Mouse (Mus musculus) CD8-positive naive resting alpha-beta T cell, adult 2 months (primary cell): ENCODE results near the gene Fam120a.
A peak's percentile ranks its signal among the peaks of the same experiment; 100 is the strongest.

ENCODE experiments used
- DNase-seq, 2 experiments: peaks; one replicate each; pipeline ENCODE4 v3.0.0; 2022; ENCODE audit warnings: low read depth in 2 of 2, low spot score in 2 of 2

Gene Fam120a

GRCm38 (mm10) chr13:48966851-48967821, 681 bp downstream of the Fam120a start:
- peak; percentile 35 to 46 for DNase-seq

DNA sequence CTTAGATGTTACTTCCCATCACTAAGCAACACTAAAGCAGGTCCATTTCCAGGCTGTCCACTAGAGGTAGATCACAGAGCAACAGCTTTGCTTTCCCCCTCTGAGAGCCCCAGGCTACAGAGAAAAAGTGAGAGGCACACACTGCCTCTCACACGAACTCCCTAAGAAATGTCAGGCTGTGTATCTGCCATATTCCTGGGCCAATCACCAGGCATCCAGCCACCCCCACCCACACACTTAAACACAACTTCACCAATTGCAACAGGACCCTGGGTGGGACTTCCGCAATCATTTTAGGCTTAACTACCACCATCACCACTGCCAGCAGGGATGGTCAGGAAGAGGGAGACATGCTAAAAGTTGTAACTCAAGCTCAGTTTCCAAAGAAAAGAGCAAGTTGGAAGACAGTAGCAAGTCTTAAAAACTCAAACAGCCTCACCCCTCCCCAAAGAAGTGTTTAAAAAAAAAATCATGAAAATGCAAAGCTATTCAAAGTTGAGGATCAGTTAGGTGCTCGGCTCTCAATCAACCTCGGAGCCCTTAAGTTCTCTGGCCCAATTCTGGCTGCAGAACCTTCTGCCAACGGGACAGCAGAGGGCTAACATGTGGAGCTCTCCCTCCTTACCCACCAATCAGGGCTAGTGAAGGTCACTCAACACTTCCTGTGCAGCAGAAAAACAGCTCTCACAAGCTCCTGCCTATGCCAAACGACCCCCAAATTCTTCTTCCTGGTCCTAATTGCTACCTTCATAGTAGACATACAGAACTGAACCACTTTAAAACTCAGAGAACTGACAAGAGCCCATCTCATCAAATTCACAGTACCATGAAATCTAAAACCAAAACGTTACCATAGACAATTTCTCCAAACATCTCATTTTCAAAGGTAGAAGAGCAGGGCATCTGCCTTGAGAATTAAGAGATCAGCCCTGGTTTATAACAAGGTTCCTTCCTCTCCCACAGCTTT, 2.0 kb downstream of the Fam120a start:
- peak; percentile 25 to 47 for DNase-seq

- DNase-seq: no peak
Measured at GRCm38 (mm10) chr13:48964850-48965249, 3.0 kb downstream of the Fam120a start.

GRCm38 (mm10) chr13:48963111-48963510, 4.7 kb downstream of the Fam120a start:
- no peak for DNase-seq

- DNase-seq: no peak
Measured at GRCm38 (mm10) chr13:48962519-48962918, 5.3 kb downstream of the Fam120a start.

- DNase-seq: no peak
Measured at GRCm38 (mm10) chr13:48958608-48959007, 9.2 kb downstream of the Fam120a start.

- DNase-seq: no peak
Measured at GRCm38 (mm10) chr13:48954825-48955224, 13.0 kb downstream of the Fam120a start.

- no peak for DNase-seq
Measured at GRCm38 (mm10) chr13:48950600-48951241, 17.1 kb downstream of the Fam120a start.

DNA sequence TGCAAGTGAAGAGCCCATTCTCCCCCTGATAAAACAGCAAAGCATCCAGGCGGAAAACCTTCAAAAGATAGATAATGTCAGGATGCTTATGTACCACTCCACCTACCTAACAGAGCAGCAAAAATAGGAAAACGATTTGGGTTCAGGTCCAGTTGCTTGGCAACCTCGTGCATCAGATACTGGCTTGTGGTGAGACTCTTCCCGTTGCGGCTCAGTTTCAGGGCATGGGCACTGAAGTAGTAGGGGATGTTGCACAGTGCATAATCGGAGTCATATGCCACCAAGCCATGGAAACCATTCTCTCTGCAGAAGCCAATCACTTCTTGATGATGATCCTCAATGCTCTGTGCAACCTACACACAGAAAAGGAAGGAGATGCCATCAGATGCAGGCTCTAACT, 18.9 kb downstream of the Fam120a start:
- DNase-seq: no peak

- DNase-seq: no peak
Measured at GRCm38 (mm10) chr13:48944571-48944970, 23.2 kb downstream of the Fam120a start.

DNA sequence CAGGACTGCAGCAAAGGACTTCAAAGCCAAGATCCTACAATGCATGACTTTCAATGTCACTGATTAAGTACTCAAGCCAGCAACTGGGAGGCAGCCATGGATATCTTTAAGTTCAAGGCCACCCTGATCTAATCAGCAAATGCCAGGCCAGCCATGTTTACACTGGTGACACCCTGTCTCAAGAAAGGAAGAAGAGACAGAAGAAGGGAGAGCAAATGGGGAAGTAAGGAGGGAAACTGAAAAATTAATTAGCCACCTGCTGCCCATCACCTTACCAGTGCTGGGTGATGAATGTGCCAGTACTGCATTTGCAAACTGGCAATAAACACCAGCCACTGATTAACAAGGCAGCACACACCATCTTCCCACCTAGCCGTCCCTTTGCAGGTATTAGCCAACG, 25.3 kb downstream of the Fam120a start:
- no peak for DNase-seq

DNA sequence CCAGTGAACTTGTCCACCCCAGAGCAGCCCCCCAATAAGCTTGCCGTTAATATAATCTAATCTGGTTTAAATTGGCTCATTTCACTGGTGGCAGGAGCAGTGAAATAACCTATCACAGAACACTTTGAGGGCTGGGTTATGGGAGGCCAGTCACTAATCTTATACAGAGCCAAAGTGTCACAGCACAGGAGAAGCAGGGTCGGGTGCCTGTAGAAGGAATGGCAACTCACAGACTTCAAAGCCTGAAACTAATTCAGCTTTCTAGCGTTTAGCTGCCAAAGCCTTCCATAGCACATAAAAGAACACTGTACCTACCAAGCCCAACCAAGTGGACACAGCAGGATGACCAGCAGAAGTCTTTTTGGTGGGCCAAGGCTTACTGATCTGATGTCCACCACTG, 26.0 kb downstream of the Fam120a start:
- DNase-seq: no peak

DNA sequence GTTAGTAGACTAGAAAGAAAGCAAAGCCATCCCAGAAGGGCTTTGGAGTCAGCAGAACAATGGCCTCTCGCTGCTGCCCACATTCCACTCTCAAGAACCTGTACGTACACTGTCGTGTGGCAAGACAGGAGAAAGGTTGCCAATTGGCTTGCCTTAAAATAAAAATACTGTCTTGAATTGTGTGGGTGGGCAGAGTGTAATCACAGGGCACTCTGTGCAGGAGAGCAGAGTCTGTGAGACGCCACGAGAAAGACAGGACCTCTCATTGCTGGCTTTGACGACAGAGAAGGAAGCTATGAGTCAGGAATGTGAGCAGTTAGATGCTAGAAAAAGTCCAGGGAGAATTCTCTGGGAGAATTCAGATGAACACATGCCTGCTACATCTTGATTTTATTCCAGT, 33.2 kb downstream of the Fam120a start:
- DNase-seq: no peak

DNA sequence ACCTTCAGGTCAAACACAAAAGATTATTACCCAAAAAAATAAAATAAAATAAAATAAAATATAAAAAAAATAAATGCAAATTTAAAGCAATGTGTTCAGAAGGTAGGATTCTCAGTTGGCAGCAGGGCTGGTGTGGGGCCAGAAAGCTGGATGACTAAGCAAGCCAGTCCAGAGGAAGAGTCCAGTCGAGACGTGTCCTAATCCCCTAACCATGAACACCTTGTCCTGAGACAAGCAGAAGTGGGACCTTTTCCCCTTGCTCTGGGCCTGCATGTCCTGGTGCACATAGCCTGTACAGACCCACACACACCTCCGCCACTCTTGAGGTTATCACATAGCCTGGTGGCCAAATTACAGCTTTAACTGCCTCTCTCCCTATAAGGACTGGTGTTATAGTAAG, 35.1 kb downstream of the Fam120a start:
- DNase-seq: no peak

DNA sequence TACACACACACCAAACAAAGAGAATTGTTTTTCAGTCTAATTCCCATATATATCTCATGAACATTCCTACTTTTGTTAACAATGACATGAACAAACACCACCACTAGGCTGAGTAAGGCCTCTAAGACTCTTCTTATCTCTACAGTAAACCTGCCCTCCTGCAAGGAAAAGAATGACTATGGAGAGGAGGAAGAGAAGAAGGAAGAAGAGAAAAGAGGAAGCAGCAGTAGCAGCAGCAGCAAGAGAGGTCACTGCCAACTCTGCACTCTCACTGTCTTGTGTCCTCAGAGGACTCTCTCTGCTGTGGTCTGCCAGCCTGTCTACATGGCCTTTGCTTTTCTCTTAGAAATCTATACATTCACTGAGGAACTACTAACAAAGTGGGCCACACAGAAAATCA, 36.1 kb downstream of the Fam120a start:
- DNase-seq: no peak

DNA sequence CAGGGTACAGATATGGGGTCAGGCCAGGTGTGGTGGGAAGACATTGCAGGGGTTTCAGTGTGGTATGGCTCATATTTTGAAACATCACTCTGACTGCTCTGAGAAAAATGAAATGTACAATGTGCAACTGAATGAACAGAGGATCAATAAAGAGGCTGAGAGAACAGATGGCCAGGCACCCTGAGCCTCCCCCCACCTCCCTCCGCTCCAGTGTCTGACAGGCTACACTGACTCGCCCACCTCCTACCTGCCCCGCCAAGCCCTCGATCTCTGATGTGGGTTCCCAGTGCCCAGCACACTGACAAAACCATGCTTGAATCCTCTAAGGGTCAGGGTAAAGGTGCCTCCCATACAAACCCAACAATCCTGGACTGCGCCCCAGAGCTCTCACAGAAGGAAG, 36.6 kb downstream of the Fam120a start:
- DNase-seq: no peak

DNA sequence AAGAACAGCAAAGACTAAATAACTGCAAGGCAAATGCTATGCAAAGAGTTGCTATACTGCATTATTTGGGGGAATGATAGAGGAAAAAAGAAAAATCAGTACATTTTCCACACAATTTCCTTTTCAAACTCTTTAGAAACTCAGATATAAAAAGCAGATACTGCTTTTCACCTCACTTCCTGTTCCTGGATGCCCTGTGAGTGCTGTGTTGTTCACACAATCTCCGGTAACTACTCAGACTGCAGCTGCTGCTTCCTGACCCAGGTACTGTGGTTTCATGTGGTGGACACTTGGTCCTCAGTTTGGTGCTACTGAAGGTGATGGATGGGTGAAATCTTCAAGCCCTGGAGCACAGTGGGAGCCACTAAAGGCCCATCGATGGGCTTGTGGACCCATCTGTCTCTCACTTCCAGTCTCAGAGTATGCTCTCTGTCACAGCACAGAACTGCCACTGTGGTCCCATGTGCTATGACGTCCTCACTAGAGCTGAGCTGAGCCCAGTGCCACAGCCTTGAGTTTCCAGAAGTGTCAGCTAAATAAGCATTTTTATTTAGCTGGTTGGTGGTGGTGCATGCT, 38.2 kb downstream of the Fam120a start:
- DNase-seq: peak; percentile 10 to 40

DNA sequence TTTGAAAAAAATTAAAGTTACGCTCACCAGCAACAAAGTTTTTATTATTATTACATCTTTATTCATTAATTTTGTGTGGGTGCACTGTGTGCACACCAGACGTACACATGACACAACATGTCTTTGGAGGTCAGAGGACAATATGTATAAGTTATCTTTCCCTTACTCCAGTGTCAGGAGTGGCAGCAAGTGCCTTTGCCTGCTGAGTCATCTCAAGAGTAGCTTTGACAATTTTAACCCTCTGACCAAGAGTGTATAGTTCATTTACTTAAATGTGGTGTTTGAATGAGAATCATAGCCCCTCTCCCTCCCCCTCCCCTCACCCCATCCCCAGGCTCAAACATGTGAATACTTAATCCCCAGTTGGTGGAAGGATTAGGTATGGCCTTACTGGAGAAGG, 40.2 kb downstream of the Fam120a start:
- no peak for DNase-seq

DNA sequence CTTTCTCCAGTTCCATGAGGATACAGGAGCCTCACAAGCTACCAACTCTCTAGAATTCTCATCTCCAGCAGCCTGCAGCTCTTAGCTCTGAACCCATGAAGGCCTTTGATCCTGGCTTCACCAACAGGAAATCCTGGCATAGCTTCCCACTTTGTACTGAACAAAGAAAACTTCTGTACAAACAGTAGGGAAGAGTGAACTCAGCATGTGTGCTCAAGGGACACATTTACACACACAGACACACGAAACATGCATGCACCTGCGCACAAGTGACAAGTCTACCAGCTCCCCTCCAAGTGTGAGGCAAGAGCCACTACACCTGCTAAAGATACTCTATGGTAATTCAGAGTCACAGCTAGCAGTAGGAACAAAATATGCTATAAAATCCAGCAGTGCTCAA, 45.1 kb downstream of the Fam120a start:
- DNase-seq: no peak

DNA sequence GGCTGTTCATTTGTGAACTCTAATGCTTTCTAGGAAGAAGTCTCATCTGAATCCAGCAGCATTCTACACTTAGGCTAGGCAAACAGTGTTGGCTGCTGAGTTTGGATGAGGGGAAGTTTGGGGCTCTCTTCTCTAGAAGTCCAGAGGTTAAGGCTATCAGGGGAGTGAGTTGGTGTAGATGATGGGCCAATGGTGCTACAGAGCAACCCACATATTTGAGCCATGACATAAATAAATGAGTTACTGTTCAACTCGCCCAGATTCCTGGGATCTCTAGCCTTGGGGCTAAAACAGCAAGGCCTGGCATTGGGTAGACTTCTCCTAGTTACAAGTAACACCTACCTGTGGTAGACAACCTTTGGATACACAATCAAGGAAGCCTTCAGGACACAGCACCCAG, 46.6 kb downstream of the Fam120a start:
- DNase-seq: no peak
